Mouse (Mus musculus) kidney, postnatal 10 days (tissue): ENCODE measurements around the gene Olfr849.

ENCODE experiments used
- DNase-seq: peaks from one replicate; pipeline ENCODE4 v3.0.0; 2021; ENCODE audit warnings: mixed read lengths

The Olfr849 gene

DNA sequence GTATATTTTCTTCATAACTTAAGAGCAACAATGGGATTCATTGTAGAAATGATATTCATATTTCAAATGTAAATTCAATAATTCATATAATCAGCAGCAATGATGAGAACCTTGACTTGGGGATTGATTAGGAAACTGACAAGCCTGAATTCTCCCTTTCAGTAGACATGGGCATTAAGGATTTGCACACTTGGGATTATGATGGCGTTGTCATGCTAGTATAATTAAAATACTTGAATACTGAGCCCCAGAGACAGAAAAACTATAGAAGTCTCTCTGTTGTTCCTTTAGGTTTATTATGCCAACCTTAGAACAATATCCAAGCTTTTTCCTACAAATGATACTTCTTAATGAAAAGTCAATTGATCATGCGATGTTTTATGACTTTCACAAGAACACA lies at the start of gene Olfr849:
Gene Olfr849, plus strand, starts transcription at position 301 of the 400 bp plus-strand sequence.
- DNase-seq: no peak

DNA sequence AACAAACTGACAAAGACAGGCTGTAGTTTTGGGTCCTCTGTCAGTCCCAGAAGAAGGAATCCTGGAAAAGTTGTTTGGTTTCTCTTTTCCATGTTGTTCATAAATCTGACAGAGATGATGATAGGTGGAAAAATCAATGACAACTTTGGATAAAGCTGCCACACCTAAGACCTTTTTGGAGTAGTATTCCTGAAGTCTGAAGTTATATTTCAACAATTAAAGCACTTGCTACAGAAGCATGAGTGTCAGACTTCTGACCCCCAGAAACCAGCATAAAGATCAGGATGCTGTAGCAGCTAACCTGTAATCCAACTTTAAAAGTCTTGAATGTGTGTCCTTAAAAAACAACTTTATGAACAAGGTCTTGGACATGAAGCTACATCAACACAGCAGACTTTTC lies 38.1 kb downstream of the Olfr849 start, which contains the start of gene Olfr850:
Gene Olfr850, minus strand, starts transcription at position 101 of the 400 bp plus-strand sequence.
- DNase-seq: no peak

DNA sequence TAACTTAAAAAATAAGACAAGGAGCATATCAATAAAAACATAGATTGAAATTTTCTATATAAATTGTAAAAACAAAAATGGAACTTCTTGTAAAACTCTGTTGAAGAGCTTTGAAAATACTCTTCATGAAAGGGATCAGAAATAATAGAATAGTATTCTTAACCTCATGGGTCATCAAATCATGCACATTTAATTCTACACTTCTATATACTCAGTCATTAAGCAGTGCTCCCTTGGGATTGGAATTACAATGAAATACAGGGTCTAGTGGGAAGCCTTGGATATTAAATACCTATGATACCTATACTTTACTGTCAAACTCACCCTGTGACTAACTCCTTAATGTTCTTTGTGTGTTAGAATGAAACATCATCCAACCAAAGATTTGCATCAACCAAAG lies 52.9 kb downstream of the Olfr849 start, which contains the start of gene Olfr851:
Gene Olfr851, plus strand, starts transcription at position 301 of the 400 bp plus-strand sequence.
- no peak for DNase-seq
